Mouse (Mus musculus) cerebellum, adult 2 months (tissue): ENCODE data around the gene Spred1.

ENCODE experiments used
- CTCF ChIP-seq: fragments of 200-500 bp; IDR thresholded peaks from 2 replicates; pipeline ENCODE4 v1.5.1; 2011; ENCODE audit warnings: low read depth, mild to moderate bottlenecking, control low read depth, low read length, moderate library complexity, borderline replicate concordance; ENCODE audit not compliant: insufficient read depth
- POLR2A ChIP-seq: fragments of 200-500 bp; IDR thresholded peaks from 2 replicates; pipeline ENCODE4 v1.6.1; 2011; ENCODE audit warnings: low read length, control low read depth, borderline replicate concordance; ENCODE audit not compliant: insufficient read depth

DNA sequence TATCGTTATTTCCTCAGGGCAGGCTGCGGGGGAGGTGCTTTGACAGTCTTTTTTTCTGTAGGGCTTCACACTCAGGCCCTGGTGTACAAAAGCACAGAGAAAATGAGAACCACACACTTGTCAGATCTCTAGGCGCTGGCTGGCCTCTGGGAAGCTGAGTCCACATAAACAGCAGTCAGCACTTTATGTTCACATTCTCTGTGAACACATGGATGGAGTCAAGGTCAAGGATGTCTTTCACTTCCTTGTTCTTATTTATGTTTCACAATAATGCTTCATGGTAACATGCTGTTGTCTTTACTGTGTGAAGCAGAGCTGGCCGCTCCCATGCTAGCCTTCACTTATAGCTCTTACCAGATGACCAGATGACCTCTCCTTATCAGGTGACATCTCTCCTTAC lies 13.1 kb upstream of the Spred1 start:
- TF ChIP-seq CTCF (no peak), POLR2A (no peak)
